ENCODE assay signal across 10 mouse cellular contexts in genomic region chr1:82834572-82834971, GRCm38 (mm10). TPM values are rescaled to one million over a fixed set of nuclear protein-coding genes. Genes with fewer than 3 reads are reported as not detected.
DNase-seq lines count a peak whose midpoint lies in the region; ATAC-seq and TF ChIP-seq lines count a peak whose summit lies in the region.
"Had no signal": no experiment of that assay in that cellular context is flagged by ENCODE, and none has a peak within 500 bp of the region (broad histone marks: within the 10 kb centered on the region; RNA-seq: fewer than 3 reads in every experiment).

No protein-coding gene starts in this region.

- no peaks in the 10 kb centered on the region for H3K9me3 ChIP-seq in intestine, postnatal 0 days (ENCODE audit: control insufficient read depth)
- no peaks in the 10 kb centered on the region for H3K9me3 ChIP-seq in kidney, embryonic 16.5 days (ENCODE audit: low read length)
- H3K9me3 ChIP-seq: lung, embryonic 15.5 days had no signal

- H3K4me2 ChIP-seq in intestine, postnatal 0 days (replicated peaks; ENCODE audit: low read depth), result no peak overlapping the region
- H3K4me2 ChIP-seq in kidney, embryonic 16.5 days (replicated peaks; ENCODE audit: low read depth, low read length), result no peak overlapping the region
- H3K4me2 ChIP-seq: lung, embryonic 15.5 days had no signal

- H3K4me1 ChIP-seq in intestine, postnatal 0 days (replicated peaks; ENCODE audit: control insufficient read depth, insufficient read depth, low read length), result peaks cover 3% of the 10 kb centered on the region; the same call in 1 of the 2 replicates
- H3K4me1 ChIP-seq in kidney, embryonic 16.5 days (ENCODE audit: insufficient read depth, low read length), result peaks cover 11% of the 10 kb centered on the region; the same call in 1 of the 2 replicates
- H3K4me1 ChIP-seq: lung, embryonic 15.5 days had no signal

- TF ChIP-seq CTCF in intestine, postnatal 0 days (IDR thresholded peaks at IDR 0.05; ENCODE audit: low read depth), result no peak

- no peak overlapping the region for H3K9ac ChIP-seq in intestine, postnatal 0 days (ENCODE audit: low read depth, low read length)
- no peak overlapping the region for H3K9ac ChIP-seq in kidney, embryonic 16.5 days (replicated peaks; ENCODE audit: low read length)
- H3K9ac ChIP-seq: lung, embryonic 15.5 days had no signal

- peak overlapping the region; percentile 35; the same call in 1 of the 2 replicates for H3K27ac ChIP-seq in intestine, postnatal 0 days (ENCODE audit: low read depth, low read length)
- H3K27ac ChIP-seq in kidney, embryonic 16.5 days (ENCODE audit: low read length), result no peak overlapping the region
- H3K27ac ChIP-seq: lung, embryonic 15.5 days had no signal

- peak; percentile 26 for DNase-seq in gastrocnemius, postnatal 14 days
- no peak for DNase-seq in gastrocnemius, adult 18-20 months (ENCODE audit: low spot score)
- DNase-seq in CD4-positive helper T cell, adult 2 months (ENCODE audit: low read depth, low spot score), result peak; percentile 73
- DNase-seq in adrenal gland, postnatal 4 days (ENCODE audit: low spot score in 2 of 2), result peak; percentile 12 to 40
- DNase-seq in thymus, adult 18-20 months, result no peak
- DNase-seq in layer of hippocampus, adult 9-11 months, result no peak
- DNase-seq: cerebellum, adult 9-10 months had no signal

- no peaks in the 10 kb centered on the region for H3K36me3 ChIP-seq in intestine, postnatal 0 days (ENCODE audit: control insufficient read depth, insufficient read depth)
- no peaks in the 10 kb centered on the region for H3K36me3 ChIP-seq in kidney, embryonic 16.5 days (ENCODE audit: insufficient read depth, low read length)
- H3K36me3 ChIP-seq: lung, embryonic 15.5 days had no signal

- 30% methylated on average over 8 of the region's 8 CpGs for WGBS in intestine, postnatal 0 days
- WGBS in kidney, embryonic 16.5 days, result 76% methylated on average over 8 of the region's 8 CpGs

- no peak overlapping the region for H3K4me3 ChIP-seq in intestine, postnatal 0 days (ENCODE audit: low read depth, low read length)
- H3K4me3 ChIP-seq in kidney, embryonic 16.5 days (ENCODE audit: low read length), result no peak overlapping the region
- H3K4me3 ChIP-seq: lung, embryonic 15.5 days had no signal

- H3K27me3 ChIP-seq in intestine, postnatal 0 days (replicated peaks; ENCODE audit: control insufficient read depth, insufficient read depth, low read length), result no peaks in the 10 kb centered on the region
- H3K27me3 ChIP-seq in kidney, embryonic 16.5 days (ENCODE audit: insufficient read depth, low read length), result no peaks in the 10 kb centered on the region
- H3K27me3 ChIP-seq: lung, embryonic 15.5 days had no signal

- ATAC-seq in intestine, postnatal 0 days, result peak; percentile 36
- ATAC-seq in kidney, embryonic 16.5 days (ENCODE audit: low FRiP score, low TSS enrichment), result no peak

- intact Hi-C loops in gastrocnemius, postnatal 14 days (cut with DNase I; ENCODE audit: low total_unique reads), result no loop called here

RNA-seq across cellular contexts. Expression of gene Agfg1, which starts 4.7 kb away (rescaled TPM):
- total RNA-seq in gastrocnemius, postnatal 14 days (2021), result 10 to 100 TPM; 21.5 to 25.3 TPM
- 10 to 100 TPM; 20.4 to 23.4 TPM for total RNA-seq in gastrocnemius, adult 18-20 months (2021)
- total RNA-seq in adrenal gland, postnatal 4 days (2021), result 10 to 100 TPM; 47.0 to 48.7 TPM
- polyA plus RNA-seq in intestine, postnatal 0 days (2015; fragmentation: Nextera tagmentation; extraction: Ambion mirVana), result 35.8 and 36.7 TPM in 2 replicates
- polyA plus RNA-seq in kidney, embryonic 16.5 days (2015; fragmentation: Nextera tagmentation; extraction: Ambion mirVana), result 28.0 and 28.2 TPM in 2 replicates

Comparison
In these comparisons a context has a peak if more than half of its experiments do, and no peak if none do; other contexts are left out.
1. DNase-seq: peak in gastrocnemius, postnatal 14 days (single experiment), CD4-positive helper T cell, adult 2 months (single experiment) and adrenal gland, postnatal 4 days (2 of 2); none in gastrocnemius, adult 18-20 months (single experiment), thymus, adult 18-20 months (0 of 2) and layer of hippocampus, adult 9-11 months (single experiment).